Mouse (Mus musculus): ENCODE measurements around the gene Svs1.

Svs1 gene

GRCm38 (mm10) chr6:49037268-49037662 is 50.6 kb downstream of the Svs1 start:
- in situ Hi-C loops (cut with MboI; ENCODE audit: low pct_unique_long_range_greater_than_20kb in 1 of 2, low sequenced_read_pairs in 2 of 2, unreplicated experiment in 1 of 2) = loop anchor here in 1 of 2 experiments (10.0 kb wide), 1 partner anchor 318 kb away; no protein-coding TSS in a partner anchor

- in situ Hi-C loops (cut with MboI; ENCODE audit: low pct_unique_long_range_greater_than_20kb in 1 of 2, low sequenced_read_pairs in 2 of 2, unreplicated experiment in 1 of 2) = loop anchor here in 1 of 2 experiments (10.0 kb wide), 1 partner anchor 315 kb away; no protein-coding TSS in a partner anchor
These were observed 53.0 kb downstream of the Svs1 start for GRCm38 (mm10) chr6:49039470-49040180.

All from mouse embryonic stem cell (cell line).